Mouse (Mus musculus) kidney, adult 18-20 months (tissue): ENCODE measurements at regions not wholly inside any gene's neighbourhood (a gene's known extent, or its start where the extent isn't known, plus 50 kb on each side); places are given as distances from the start of the nearest gene placed in this dataset.
"Not testable (repeated sequence)": the region's sequence is repeated elsewhere in the genome, so short reads cannot be mapped to it uniquely, and the experiment has no call there.

ENCODE experiments used
- DNase-seq: peaks from one replicate; pipeline ENCODE4 v3.0.0; 2021

DNA sequence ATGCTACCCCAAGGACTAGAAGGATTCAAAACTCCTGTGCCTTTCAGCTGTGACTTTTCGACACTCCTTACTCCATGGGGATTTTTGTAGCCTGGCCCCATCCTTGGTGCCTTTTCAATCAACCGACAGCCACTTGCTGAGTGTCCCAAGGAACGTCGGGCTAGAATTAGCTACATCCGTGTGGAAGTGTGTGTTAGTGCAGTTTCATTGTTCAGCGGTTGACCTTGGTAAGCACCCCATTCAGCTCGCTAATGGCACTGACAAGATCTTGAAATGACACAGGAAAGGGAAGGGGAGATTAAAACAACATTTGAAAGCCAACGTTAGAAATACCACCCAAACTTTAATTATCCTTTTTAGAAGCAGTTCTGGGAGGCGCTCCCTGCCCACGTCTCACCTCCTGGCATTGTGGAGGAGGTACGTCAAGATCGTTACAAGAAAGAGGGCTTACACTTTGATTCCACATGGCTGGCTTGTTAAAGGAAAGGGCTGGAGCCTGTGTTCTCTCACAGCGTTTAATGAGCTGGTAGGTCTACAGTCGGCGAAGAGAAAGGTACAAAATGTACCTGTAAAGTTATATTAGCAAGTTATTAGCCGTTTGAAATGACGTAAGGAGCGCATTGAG, 536.4 kb downstream of the Fam19a2 start:
- no peak for DNase-seq

DNA sequence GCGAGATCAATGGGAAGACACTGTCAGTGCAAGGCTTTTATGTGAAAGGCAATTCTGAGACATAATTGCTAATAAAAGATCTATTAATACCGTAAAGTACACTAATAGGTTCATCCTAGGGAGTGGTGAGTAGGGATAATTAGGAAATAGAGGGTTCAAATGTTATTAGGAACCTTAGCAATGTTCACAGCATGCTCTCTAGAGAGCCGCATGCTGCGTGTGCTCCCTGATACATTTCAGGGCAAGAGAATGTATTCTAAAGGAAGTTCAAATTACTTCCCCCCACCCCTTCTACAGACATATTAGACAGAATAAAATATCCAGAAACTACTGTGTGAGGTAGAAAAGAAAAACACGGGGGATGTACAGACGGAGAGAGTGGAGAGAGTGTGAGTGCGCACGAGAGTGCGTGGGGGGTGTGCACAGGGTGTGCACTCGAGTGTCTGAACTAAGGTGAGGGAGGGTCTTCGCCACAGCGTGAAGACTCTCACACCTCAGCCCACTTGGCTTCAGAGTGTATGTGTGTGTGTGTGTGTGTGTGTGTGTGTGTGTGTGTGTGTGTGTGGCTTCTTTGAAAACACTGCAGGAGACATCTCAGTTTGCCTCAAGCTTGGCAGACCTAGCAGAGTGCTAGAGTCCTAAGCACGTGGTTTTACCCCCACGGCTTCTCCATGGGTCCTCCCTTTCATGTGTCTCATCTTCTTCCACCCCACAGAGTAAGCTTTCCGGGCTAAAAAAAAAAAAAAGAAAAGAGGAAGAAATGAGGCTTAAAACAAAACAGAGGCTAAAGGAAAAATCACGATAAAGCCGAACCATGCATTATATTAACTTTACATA, 537.1 kb downstream of the Fam19a2 start:
- no peak for DNase-seq

DNA sequence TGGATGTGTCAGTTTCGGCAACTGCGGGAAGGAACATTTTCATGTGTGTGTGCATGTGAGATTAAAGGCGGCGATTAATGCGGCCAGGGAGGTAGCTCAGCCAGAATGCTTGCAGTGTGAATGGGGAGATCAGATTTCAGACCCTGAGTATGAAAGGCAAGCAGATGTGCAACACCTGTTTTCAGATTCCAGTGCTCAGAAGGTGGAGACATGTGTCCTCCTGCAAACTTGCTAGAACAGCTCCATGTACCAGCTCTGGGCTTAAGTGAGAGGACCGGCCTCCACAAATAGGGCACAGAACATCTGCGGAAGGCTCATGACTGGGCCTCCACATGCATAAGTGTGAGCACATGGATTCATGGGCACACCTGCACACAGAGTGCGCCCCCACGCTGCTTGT, 547.1 kb downstream of the Fam19a2 start:
- DNase-seq: no peak

DNA sequence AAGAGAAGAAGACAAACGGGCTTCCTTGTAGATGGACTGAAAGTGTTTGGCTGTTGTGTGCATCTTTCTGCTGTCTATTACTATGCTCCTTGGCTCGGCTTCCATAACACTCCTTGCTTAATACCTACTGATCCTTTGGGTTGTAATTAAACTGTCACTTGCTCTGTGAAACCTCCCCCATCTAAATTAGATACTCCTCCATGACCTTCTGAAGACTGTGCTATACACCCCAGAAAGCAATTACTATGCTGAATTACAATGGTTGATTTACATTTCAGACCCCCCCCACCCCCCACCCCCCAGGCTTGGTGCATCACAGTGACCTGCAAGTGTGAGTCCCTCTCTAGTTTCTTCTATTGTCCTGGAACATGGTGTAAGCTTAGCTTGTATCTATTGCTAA, 549.3 kb downstream of the Fam19a2 start:
- DNase-seq: no peak

DNA sequence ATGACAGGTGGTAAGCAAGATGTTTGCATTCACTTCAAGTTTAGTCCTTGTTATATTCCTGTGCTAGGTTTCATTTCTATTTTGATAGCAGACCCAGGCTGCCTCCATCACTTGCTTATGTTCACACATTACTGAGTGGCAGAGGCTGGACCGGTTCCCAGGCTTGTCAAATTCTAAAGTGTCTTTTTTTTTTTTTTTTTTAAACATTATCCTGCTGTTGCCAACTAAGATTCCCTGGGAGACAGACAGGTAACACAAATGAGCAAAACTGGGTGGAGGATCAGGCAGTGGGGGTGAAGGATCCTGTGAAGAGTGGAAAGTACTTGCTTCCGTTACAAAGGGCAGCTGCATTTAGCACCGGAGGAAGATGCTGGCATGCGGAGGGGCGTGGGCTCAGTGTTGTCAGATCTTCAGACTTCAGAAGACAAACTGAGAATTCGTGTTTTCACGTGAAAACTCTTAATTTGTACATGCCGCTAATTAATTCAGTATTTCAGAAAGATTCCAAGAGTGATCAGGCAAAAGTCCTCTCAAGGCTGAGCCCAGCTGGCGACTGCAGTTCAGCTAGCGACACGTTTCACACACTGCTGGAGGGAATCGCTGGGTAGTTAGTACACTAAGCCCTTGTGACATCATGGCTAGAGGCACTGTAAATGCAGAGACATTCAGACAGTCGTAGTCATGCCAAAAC, 576.4 kb downstream of the Fam19a2 start:
- DNase-seq: no peak

DNA sequence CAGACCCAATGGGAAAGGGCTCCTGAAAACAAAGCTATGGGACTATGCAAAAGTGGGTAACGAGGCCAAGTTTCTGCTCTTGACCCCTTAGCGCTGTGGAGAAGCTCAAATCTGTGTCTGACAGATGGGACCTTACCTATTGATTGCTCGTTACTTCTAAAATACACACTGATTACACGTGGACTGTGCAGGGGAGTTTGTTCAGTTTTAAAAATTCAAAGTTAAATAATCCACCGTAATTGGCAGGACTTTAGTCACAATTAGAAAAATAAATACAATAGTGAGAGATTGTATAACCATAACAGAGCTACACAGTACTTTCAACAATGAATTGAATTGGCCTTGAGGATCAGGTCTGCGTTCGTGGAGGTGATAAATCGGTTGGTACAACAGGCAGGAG, 578.3 kb downstream of the Fam19a2 start:
- DNase-seq: no peak

DNA sequence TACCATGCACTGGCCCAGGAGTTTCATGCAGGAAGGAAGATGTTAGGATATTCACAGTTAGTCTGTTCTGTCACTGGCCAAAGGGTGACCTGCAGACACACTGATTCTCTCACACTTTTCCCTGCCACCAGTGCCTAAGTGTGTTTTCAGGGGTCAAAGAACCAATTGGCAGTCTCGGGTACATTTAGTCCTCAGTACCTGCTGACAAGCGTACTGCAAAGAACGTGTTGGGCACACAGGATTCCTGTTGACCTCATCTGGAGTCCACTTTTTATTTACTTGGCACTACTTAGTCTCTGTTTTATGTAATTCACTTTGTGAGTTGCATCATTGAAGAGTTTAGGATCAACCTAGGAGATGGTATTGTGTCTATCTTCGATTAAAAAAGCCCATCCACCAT, 579.8 kb downstream of the Fam19a2 start:
- DNase-seq: no peak

DNA sequence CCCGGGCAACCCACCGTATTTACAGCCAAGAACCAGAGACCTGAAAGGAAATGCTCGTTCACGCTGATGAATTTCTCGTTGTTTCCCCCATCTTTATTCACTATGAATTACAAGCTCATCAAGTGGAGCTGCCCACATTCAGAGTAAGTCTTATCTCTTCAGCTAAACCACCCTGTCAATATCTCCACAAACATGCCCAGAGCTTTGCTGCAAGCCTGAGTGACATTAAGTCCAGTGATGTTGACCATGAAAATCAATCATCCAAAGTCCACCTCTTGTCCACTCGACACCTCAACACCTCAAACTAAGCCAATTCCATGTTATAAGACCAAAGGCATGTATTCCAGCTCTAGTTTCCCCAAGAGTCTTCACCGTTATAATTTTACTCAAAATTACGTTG, 582.8 kb downstream of the Fam19a2 start:
- no peak for DNase-seq

DNA sequence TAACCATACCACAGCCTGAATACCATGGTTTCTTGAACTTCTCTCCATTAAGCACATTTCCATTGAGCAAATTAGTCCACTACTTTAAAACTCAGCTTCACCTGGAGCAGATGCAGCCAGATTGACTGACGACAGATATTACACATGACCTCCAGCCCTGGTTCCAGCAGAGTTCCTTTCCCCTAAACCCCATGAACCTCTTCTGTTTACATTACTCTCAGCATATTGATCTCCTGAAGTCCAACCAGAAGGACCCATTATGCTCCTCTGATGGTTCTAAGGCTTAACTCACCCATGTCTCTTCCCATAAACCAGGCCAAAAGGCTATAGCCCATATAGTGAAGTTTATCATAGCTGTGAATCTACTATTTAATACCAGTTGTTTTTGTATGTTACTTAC, 584.8 kb downstream of the Fam19a2 start:
- no peak for DNase-seq

DNA sequence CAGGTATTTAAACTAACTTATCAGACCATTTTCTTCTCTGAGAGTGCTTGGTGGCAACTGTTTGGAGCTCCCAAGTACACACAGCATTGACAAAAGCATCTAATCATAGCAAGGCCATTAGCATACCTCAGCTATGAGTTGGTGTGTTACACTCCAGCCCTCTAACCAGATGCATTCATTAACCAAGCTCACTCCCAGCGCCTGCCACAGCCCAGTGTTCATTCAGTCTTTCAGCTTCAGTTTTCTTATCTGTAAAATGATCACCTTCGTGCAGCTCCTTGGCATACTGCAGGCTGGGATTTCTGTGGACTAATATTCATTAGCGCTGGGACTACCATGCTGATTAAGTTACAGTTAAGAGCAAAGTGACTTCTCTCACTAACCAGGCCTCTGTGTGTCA, 611.7 kb downstream of the Fam19a2 start:
- peak; percentile 6 for DNase-seq

DNA sequence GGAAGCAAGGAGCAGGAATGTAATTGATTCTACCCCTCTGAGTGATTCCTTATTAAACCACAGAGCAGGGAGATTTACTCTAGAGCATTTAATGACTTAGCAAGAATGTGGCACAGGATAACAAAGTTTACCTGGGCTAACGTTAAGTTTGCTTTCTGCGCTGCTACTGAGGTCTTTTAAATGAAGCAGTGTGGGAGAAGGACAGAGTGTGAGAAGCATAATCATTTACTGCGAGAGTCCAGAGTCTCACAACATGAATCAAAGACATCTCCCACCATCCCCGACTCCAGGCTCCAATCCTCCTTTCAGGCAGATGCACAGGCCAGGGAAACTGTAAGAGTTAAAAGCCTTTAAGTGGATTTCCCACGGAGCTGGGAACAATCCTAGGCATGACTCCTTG, 612.1 kb downstream of the Fam19a2 start:
- no peak for DNase-seq

DNA sequence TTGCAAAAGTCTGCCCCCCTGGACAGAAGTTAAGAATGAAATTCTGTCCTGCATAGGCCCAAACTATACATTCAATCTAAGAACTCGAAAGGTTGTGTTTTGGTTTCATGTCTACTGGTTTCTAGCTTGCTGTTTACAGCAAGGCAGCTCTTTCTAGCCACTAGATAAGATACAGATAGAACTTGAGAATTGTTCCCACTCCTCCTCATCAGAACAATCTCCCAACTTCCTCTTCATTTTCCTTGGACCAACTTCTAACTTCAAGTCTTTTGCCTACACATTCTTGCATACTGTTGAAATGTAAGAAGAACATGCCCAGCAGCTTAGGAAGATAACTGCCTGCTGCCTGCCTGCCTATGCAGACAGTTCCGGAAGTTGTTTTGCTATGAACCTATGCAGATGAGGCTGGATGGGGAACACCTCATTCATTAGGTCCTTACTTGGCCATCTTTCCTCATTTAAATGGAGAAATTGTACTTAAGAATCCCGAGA, 624.9 kb downstream of the Fam19a2 start:
- DNase-seq: no peak

DNA sequence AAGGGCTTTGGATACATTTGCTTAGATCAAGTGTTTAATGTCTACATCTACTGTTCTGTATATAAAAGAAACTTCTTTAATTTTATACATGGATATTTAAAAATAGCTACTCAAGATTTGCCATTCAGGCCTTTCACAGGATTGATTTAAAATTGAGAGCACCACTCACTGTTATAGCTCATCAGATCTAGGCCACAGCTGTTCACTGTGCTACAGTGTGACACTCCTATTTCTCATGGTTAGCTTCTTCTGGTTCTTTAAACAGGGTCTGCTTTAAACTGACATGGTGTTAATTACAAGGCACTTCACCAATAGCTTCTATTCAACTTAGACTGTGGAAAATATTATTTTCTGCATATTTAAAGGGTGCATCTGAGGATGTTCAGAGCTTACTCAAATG, 655.3 kb downstream of the Fam19a2 start:
- no peak for DNase-seq

DNA sequence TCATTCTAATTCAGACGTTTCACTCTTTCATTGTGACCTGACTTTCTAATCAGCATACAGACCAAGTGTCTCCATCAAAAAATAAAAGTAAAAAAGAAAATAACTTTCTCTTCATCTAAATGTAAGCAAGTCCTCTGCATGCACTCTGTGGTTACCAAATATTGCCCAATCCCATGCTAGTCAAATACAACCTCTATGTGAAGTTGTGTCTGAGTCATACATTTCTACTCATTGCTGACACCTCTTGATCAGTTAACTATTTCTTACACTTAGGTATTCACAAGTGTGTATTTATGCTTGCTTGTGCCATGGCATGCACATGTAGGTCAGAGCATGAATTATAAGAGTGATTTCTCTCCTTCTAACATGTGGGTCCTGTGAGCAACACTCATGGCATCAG, 666.2 kb downstream of the Fam19a2 start:
- no peak for DNase-seq

DNA sequence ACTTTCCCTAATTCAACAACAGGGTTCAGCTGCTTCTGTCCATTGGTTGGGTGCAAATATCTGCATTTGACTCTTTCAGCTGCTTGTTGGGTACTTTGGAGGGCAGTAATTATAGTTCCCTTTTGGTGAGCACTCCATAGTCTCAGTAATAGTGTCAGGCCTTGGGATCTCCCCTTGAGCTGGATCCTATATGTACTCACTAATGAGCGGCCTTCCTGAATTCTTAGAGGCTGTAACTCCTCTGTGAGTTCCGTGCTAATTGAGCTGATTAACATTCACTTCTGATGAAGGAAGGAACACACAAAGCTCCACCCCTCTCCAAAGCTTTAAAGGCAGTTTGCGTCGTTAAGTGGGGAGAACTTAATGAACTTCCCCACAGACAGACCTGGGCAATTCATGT, 674.9 kb downstream of the Fam19a2 start:
- not testable (repeated sequence) for DNase-seq
